Mouse (Mus musculus) layer of hippocampus, postnatal 10 days (tissue): ENCODE data around the gene Spin1. TPM values are rescaled to one million over a fixed set of nuclear protein-coding genes. Genes with fewer than 3 reads are reported as not detected.
A peak's percentile ranks its signal among the peaks of the same experiment; 100 is the strongest.

Experiments
- DNase-seq, 2 experiments: peaks; one replicate each; pipeline ENCODE4 v3.0.0; 2021; ENCODE audit warnings: low spot score in 2 of 2
- total RNA-seq, 2 experiments: library from RNA; stranded (reverse); gene quantifications; 2 replicates each; pipeline ENCODE4 v1.2.3; 2021

Gene Spin1
- total RNA-seq, 2 experiments from 2014 or later = 180 to 193 TPM

DNA sequence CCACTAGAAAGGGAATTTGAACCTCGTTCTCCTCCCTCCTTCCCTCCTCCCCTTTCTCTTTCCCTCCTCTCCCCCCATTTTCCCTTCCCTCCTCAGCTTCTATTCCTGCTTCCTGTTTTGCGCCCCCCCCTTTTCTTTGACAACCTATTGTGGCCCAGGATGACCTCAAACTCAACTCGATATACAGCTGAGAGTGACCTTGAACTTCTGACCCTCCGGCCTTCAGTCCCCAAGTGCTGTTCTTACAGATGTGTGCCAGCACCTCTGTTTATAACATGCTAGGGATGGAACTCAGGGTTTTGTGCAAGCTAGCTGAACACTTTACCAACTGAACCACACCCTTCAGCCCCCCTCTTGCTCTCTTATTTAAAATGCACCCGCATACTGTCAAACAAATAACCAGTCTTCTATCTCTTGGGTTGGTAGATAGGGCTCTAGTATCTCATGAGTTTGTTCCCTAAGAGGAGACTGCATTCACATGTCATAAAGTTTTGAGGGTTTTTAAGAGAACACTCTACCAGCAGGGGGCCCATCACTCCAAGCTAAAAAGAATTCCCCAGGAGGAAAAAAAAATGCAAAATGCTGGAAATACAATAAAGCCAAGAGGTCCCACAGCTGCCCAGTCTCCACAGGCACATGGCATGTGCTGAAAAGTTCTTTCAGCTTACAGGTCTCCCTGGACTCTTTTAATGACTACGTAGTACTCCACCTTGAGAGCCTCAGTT lies 90.9 kb downstream of the Spin1 start:
- peak; percentile 27 to 44 for DNase-seq

DNA sequence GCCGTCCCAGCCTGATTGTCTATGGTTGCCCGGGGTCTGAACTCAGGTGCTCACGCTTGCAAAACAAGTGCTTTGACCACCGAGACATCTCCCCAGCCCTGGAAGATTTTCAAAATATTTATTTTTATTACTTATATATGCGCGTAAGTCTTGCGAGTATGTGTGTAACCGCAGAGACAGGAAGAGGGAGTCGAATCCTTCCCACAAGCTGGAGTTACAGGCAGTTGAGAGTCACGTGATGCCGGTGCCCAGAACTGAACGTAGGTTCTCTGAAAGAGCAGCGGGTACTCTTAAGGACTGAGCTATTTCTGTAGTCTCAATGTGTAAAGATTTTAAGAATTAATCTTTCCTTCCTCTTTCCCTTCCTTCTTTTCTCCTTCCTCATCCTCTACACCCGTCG lies 93.2 kb downstream of the Spin1 start:
- DNase-seq = no peak

DNA sequence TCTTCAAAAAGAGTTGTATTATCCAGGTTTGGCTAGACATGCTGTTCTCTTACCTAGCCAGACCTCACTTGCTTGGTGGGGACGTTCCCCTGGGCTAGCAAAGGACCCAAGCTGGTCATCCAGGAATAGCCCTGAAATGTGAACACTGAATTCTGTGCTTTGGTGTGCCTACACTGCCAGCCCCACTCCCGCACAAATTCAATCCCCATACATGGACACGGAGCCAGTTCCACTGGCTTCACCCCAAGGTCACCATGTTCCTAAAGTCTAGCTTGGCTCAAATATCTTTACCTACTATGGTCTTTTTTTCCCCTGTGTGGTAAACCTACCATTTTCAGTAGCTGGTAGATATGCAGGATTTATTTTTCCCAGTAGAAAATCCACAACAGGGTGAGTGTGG lies 97.0 kb downstream of the Spin1 start:
- no peak for DNase-seq

DNA sequence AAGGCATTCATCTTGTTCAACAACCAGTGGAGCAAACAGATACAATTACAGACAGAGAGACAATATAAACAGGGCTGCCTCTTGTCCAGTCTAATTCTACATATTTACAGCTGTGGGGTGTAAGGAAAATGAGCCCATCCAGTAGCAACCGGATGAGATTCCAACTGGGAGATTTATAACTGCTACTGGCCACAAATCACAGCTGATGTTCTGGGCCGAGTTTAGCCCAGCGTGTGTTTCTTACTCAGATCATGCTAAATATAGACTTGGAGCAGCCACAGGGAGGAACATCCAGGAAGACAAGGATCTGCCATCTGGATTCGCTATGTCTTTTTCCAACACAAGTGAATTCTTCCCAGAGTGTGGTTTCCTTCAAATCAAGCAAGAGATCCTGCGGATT lies 97.5 kb downstream of the Spin1 start:
- DNase-seq = no peak

Other genes with a start within 250 kb of the Spin1 start
- 1 to 10 TPM; 1.3 TPM for gene Nxnl2, start 70.1 kb downstream of the Spin1 start, total RNA-seq